Mouse (Mus musculus) heart, postnatal 25 days (tissue): Measurements from ENCODE around the gene 9530077C05Rik. TPM values are rescaled to one million over a fixed set of nuclear protein-coding genes. Genes with fewer than 3 reads are reported as not detected.

Experiments used
- DNase-seq: peaks from one replicate; pipeline ENCODE4 v3.0.0; 2022; ENCODE audit warnings: low spot score
- intact Hi-C: fragments of 180-260 bp; cut with DNase I; formaldehyde crosslinking; loops from one replicate; pipeline ENCODE4 v1.15.1; 2025
- total RNA-seq, 2 experiments: library from RNA; stranded (reverse); gene quantifications; 2 replicates each; pipeline ENCODE4 v1.2.3; 2021

9530077C05Rik gene
- total RNA-seq, 2 experiments from 2014 or later = 0.70 to 0.92 TPM

GRCm38 (mm10) chr9:22416187-22416586, 4.9 kb downstream of the 9530077C05Rik start:
- DNase-seq = no peak
- intact Hi-C loops = no loop called here

- DNase-seq = no peak
- intact Hi-C loops = no loop called here
Observed at GRCm38 (mm10) chr9:22417547-22417946, 6.2 kb downstream of the 9530077C05Rik start.

- DNase-seq = no peak
- intact Hi-C loops = no loop called here
Observed at GRCm38 (mm10) chr9:22419877-22420276, 8.6 kb downstream of the 9530077C05Rik start.

GRCm38 (mm10) chr9:22420491-22420890, 9.2 kb downstream of the 9530077C05Rik start:
- no peak for DNase-seq
- intact Hi-C loops = no loop called here

- no peak for DNase-seq
- intact Hi-C loops = no loop called here
Observed at GRCm38 (mm10) chr9:22422559-22422958, 11.2 kb downstream of the 9530077C05Rik start.

GRCm38 (mm10) chr9:22423507-22423906, 12.2 kb downstream of the 9530077C05Rik start:
- intact Hi-C loops = no loop called here
- DNase-seq = no peak

- intact Hi-C loops = no loop called here
- DNase-seq = no peak
Observed at GRCm38 (mm10) chr9:22424196-22424595, 12.9 kb downstream of the 9530077C05Rik start.

GRCm38 (mm10) chr9:22424719-22425118, 13.4 kb downstream of the 9530077C05Rik start:
- intact Hi-C loops = no loop called here
- no peak for DNase-seq

- intact Hi-C loops = no loop called here
- no peak for DNase-seq
Observed at GRCm38 (mm10) chr9:22428028-22428665, 16.8 kb downstream of the 9530077C05Rik start.

GRCm38 (mm10) chr9:22428666-22429410, 17.5 kb downstream of the 9530077C05Rik start:
- no peak for DNase-seq
- intact Hi-C loops = no loop called here

- DNase-seq = no peak
- intact Hi-C loops = no loop called here
Observed at GRCm38 (mm10) chr9:22429533-22430241, 18.4 kb downstream of the 9530077C05Rik start.

GRCm38 (mm10) chr9:22430315-22430840, 19.1 kb downstream of the 9530077C05Rik start:
- no peak for DNase-seq
- intact Hi-C loops = no loop called here

GRCm38 (mm10) chr9:22433221-22433620, 21.9 kb downstream of the 9530077C05Rik start:
- no peak for DNase-seq
- intact Hi-C loops = no loop called here

- intact Hi-C loops = no loop called here
- no peak for DNase-seq
Observed at GRCm38 (mm10) chr9:22434101-22434500, 22.8 kb downstream of the 9530077C05Rik start.

GRCm38 (mm10) chr9:22438826-22439225, 27.5 kb downstream of the 9530077C05Rik start:
- DNase-seq = no peak
- intact Hi-C loops = no loop called here

- intact Hi-C loops = no loop called here
- no peak for DNase-seq
Observed at GRCm38 (mm10) chr9:22443157-22443556, 31.8 kb downstream of the 9530077C05Rik start.

- no peak for DNase-seq
- intact Hi-C loops = no loop called here
Observed at GRCm38 (mm10) chr9:22445123-22445522, 33.8 kb downstream of the 9530077C05Rik start.

GRCm38 (mm10) chr9:22447213-22447612, 35.9 kb downstream of the 9530077C05Rik start:
- no peak for DNase-seq
- intact Hi-C loops = no loop called here

GRCm38 (mm10) chr9:22448420-22448819, 37.1 kb downstream of the 9530077C05Rik start:
- intact Hi-C loops = no loop called here
- DNase-seq = no peak

- intact Hi-C loops = no loop called here
- no peak for DNase-seq
Observed at GRCm38 (mm10) chr9:22449209-22449608, 37.9 kb downstream of the 9530077C05Rik start.

GRCm38 (mm10) chr9:22452697-22453096, 41.4 kb downstream of the 9530077C05Rik start:
- intact Hi-C loops = no loop called here
- DNase-seq = no peak
